Mouse (Mus musculus): Measurements from ENCODE around the gene Rapgef2. TPM values are rescaled to one million over a fixed set of nuclear protein-coding genes. Genes with fewer than 3 reads are reported as not detected.
A peak's percentile ranks its signal among the peaks of the same experiment; 100 is the strongest.

The Rapgef2 gene
- polyA plus RNA-seq, 1 experiment: 1.5 TPM

GRCm38 (mm10) chr3:79158254-79158653 is 128.1 kb downstream of the Rapgef2 start:
- Histone ChIP-seq H3K27me3 (replicated peaks) (no peaks in the 10 kb centered on the region), H3K9me3 (no peaks in the 10 kb centered on the region), H3K36me3 (replicated peaks; ENCODE audit: low read length) (no peaks in the 10 kb centered on the region), H3K4me1 (peaks cover 33% of the 10 kb centered on the region), H3K4me3 (replicated peaks) (no peak overlapping the region)
- TF ChIP-seq FLI1 (IDR thresholded peaks at IDR 0.05; ENCODE audit: low read length) (no peak), GATA1 (IDR thresholded peaks at IDR 0.05; ENCODE audit: borderline replicate concordance, low read length) (no peak)

GRCm38 (mm10) chr3:79153039-79153487 is 133.3 kb downstream of the Rapgef2 start:
- peaks cover 13% of the 10 kb centered on the region for H3K4me1 ChIP-seq
- H3K9me3 ChIP-seq: no peaks in the 10 kb centered on the region
- H3K36me3 ChIP-seq (replicated peaks; ENCODE audit: low read length): peaks cover 8% of the 10 kb centered on the region
- TF ChIP-seq GATA1 (IDR thresholded peaks at IDR 0.05; ENCODE audit: borderline replicate concordance, low read length) (no peak), FLI1 (IDR thresholded peaks at IDR 0.05; ENCODE audit: low read length) (no peak)
- H3K27me3 ChIP-seq (replicated peaks): no peaks in the 10 kb centered on the region
- H3K4me3 ChIP-seq (replicated peaks): peak overlapping the region; percentile 62

- no peaks in the 10 kb centered on the region for H3K27me3 ChIP-seq (replicated peaks)
- H3K9me3 ChIP-seq: no peaks in the 10 kb centered on the region
- H3K4me3 ChIP-seq (replicated peaks): no peak overlapping the region
- H3K4me1 ChIP-seq: peaks cover 6% of the 10 kb centered on the region; the same call in 1 of the 2 replicates
- TF ChIP-seq GATA1 (IDR thresholded peaks at IDR 0.05; ENCODE audit: borderline replicate concordance, low read length) (no peak), FLI1 (IDR thresholded peaks at IDR 0.05; ENCODE audit: low read length) (no peak)
- peaks cover 4% of the 10 kb centered on the region for H3K36me3 ChIP-seq (replicated peaks; ENCODE audit: low read length)
Measured at GRCm38 (mm10) chr3:79145407-79146055, 140.8 kb downstream of the Rapgef2 start.

- Histone ChIP-seq H3K4me3 (replicated peaks) (no peak overlapping the region), H3K27me3 (replicated peaks) (no peaks in the 10 kb centered on the region), H3K36me3 (replicated peaks; ENCODE audit: low read length) (no peaks in the 10 kb centered on the region), H3K9me3 (no peaks in the 10 kb centered on the region), H3K4me1 (peaks cover 6% of the 10 kb centered on the region; the same call in 1 of the 2 replicates)
- no peak for TF ChIP-seq FLI1 (IDR thresholded peaks at IDR 0.05; ENCODE audit: low read length)
- no peak for TF ChIP-seq GATA1 (IDR thresholded peaks at IDR 0.05; ENCODE audit: borderline replicate concordance, low read length)
Measured at GRCm38 (mm10) chr3:79144672-79145406, 141.5 kb downstream of the Rapgef2 start.

GRCm38 (mm10) chr3:79144085-79144484 is 142.2 kb downstream of the Rapgef2 start:
- Histone ChIP-seq H3K9me3 (no peaks in the 10 kb centered on the region), H3K36me3 (replicated peaks; ENCODE audit: low read length) (no peaks in the 10 kb centered on the region), H3K4me3 (replicated peaks) (no peak overlapping the region), H3K27me3 (replicated peaks) (no peaks in the 10 kb centered on the region), H3K4me1 (peaks cover 6% of the 10 kb centered on the region; the same call in 1 of the 2 replicates)
- no peak for TF ChIP-seq GATA1 (IDR thresholded peaks at IDR 0.05; ENCODE audit: borderline replicate concordance, low read length)

- Histone ChIP-seq H3K4me1 (peaks cover 11% of the 10 kb centered on the region), H3K36me3 (replicated peaks; ENCODE audit: low read length) (no peaks in the 10 kb centered on the region), H3K27me3 (replicated peaks) (no peaks in the 10 kb centered on the region), H3K9me3 (no peaks in the 10 kb centered on the region), H3K4me3 (replicated peaks) (no peak overlapping the region)
- no peak for TF ChIP-seq FLI1 (IDR thresholded peaks at IDR 0.05; ENCODE audit: low read length)
- TF ChIP-seq GATA1 (IDR thresholded peaks at IDR 0.05; ENCODE audit: borderline replicate concordance, low read length): no peak
Measured at GRCm38 (mm10) chr3:79139245-79139644, 147.1 kb downstream of the Rapgef2 start.

GRCm38 (mm10) chr3:79138601-79139000 is 147.7 kb downstream of the Rapgef2 start:
- TF ChIP-seq FLI1 (IDR thresholded peaks at IDR 0.05; ENCODE audit: low read length) (no peak), GATA1 (IDR thresholded peaks at IDR 0.05; ENCODE audit: borderline replicate concordance, low read length) (no peak)
- H3K9me3 ChIP-seq: no peaks in the 10 kb centered on the region
- H3K36me3 ChIP-seq (replicated peaks; ENCODE audit: low read length): no peaks in the 10 kb centered on the region
- H3K27me3 ChIP-seq (replicated peaks): no peaks in the 10 kb centered on the region
- H3K4me3 ChIP-seq (replicated peaks): no peak overlapping the region
- H3K4me1 ChIP-seq: peaks cover 12% of the 10 kb centered on the region

- H3K4me1 ChIP-seq: peaks cover 12% of the 10 kb centered on the region
- no peaks in the 10 kb centered on the region for H3K27me3 ChIP-seq (replicated peaks)
- peaks cover 4% of the 10 kb centered on the region; the same call in 1 of the 2 replicates for H3K9me3 ChIP-seq
- TF ChIP-seq FLI1 (IDR thresholded peaks at IDR 0.05; ENCODE audit: low read length) (no peak), GATA1 (IDR thresholded peaks at IDR 0.05; ENCODE audit: borderline replicate concordance, low read length) (no peak)
- H3K36me3 ChIP-seq (replicated peaks; ENCODE audit: low read length): peaks cover 3% of the 10 kb centered on the region
- no peak overlapping the region for H3K4me3 ChIP-seq (replicated peaks)
Measured at GRCm38 (mm10) chr3:79130991-79131390, 155.3 kb downstream of the Rapgef2 start.

GRCm38 (mm10) chr3:79129044-79129600 is 157.2 kb downstream of the Rapgef2 start:
- H3K4me1 ChIP-seq: peaks cover 4% of the 10 kb centered on the region
- H3K9me3 ChIP-seq: peaks cover 4% of the 10 kb centered on the region; the same call in 1 of the 2 replicates
- H3K36me3 ChIP-seq (replicated peaks; ENCODE audit: low read length): peaks cover 3% of the 10 kb centered on the region
- TF ChIP-seq GATA1 (IDR thresholded peaks at IDR 0.05; ENCODE audit: borderline replicate concordance, low read length) (no peak), FLI1 (IDR thresholded peaks at IDR 0.05; ENCODE audit: low read length) (no peak)
- H3K4me3 ChIP-seq (replicated peaks): no peak overlapping the region
- no peaks in the 10 kb centered on the region for H3K27me3 ChIP-seq (replicated peaks)

GRCm38 (mm10) chr3:79127797-79128196 is 158.5 kb downstream of the Rapgef2 start:
- no peaks in the 10 kb centered on the region for H3K27me3 ChIP-seq (replicated peaks)
- H3K4me3 ChIP-seq (replicated peaks): no peak overlapping the region
- peaks cover 6% of the 10 kb centered on the region for H3K4me1 ChIP-seq
- H3K36me3 ChIP-seq (replicated peaks; ENCODE audit: low read length): peaks cover 3% of the 10 kb centered on the region
- no peak for TF ChIP-seq FLI1 (IDR thresholded peaks at IDR 0.05; ENCODE audit: low read length)
- TF ChIP-seq GATA1 (IDR thresholded peaks at IDR 0.05; ENCODE audit: borderline replicate concordance, low read length): no peak
- peaks cover 4% of the 10 kb centered on the region; the same call in 1 of the 2 replicates for H3K9me3 ChIP-seq

Measured in megakaryocyte, embryonic 14.5 days (primary cell).